Comparison of ENCODE assay signal across 30 mouse cellular contexts in genomic region chr10:9459145-9459544, GRCm38 (mm10).
DNase-seq lines count a peak whose midpoint lies in the region; ATAC-seq and TF ChIP-seq lines count a peak whose summit lies in the region.
"Had no signal": no experiment of that assay in that cellular context is flagged by ENCODE, and none has a peak within 500 bp of the region (broad histone marks: within the 10 kb centered on the region; RNA-seq: fewer than 3 reads in every experiment).

No protein-coding gene starts in this region.

- H3K27me3 ChIP-seq in forebrain, embryonic 15.5 days = no peaks in the 10 kb centered on the region
- no peaks in the 10 kb centered on the region for H3K27me3 ChIP-seq in forebrain, embryonic 12.5 days
- H3K27me3 ChIP-seq: embryonic facial prominence, embryonic 13.5 days; heart, embryonic 12.5 days; heart, embryonic 15.5 days had no signal

- H3K4me3 ChIP-seq in forebrain, embryonic 15.5 days = no peak overlapping the region
- no peak overlapping the region for H3K4me3 ChIP-seq in forebrain, embryonic 12.5 days (replicated peaks)
- H3K4me3 ChIP-seq: embryonic facial prominence, embryonic 10.5 days; embryonic facial prominence, embryonic 13.5 days; erythroblast, embryonic 14.5 days; gastrocnemius, adult 2 months; heart, embryonic 12.5 days; heart, embryonic 15.5 days; hindbrain, embryonic 10.5 days had no signal

- no peak overlapping the region for H3K9ac ChIP-seq in forebrain, embryonic 15.5 days (replicated peaks)
- no peak overlapping the region for H3K9ac ChIP-seq in forebrain, embryonic 12.5 days
- H3K9ac ChIP-seq: embryonic facial prominence, embryonic 13.5 days; heart, embryonic 12.5 days; heart, embryonic 15.5 days had no signal

- ATAC-seq in cerebellum, adult (ENCODE audit: insufficient number of reproducible peaks, low FRiP score, low TSS enrichment) = no peak
- ATAC-seq in forebrain, embryonic 15.5 days (replicated peaks) = 0 out of 2 replicates have a peak, but pooled peaks have one; percentile 26
- no peak for ATAC-seq in forebrain, embryonic 12.5 days (ENCODE audit: low FRiP score)
- ATAC-seq: activated CD4-positive, CD25-positive, alpha-beta regulatory T cell, adult 4 months; hindbrain, postnatal 0 days; inflammation-experienced regulatory T-cells, adult 6 months; intestine, embryonic 16.5 days had no signal

- H3K4me2 ChIP-seq in forebrain, embryonic 15.5 days (replicated peaks) = no peak overlapping the region
- H3K4me2 ChIP-seq in forebrain, embryonic 12.5 days = no peak overlapping the region
- H3K4me2 ChIP-seq: embryonic facial prominence, embryonic 13.5 days; heart, embryonic 12.5 days; heart, embryonic 15.5 days had no signal

- no peaks in the 10 kb centered on the region for H3K36me3 ChIP-seq in forebrain, embryonic 15.5 days
- no peaks in the 10 kb centered on the region for H3K36me3 ChIP-seq in forebrain, embryonic 12.5 days (replicated peaks)
- H3K36me3 ChIP-seq: embryonic facial prominence, embryonic 10.5 days; embryonic facial prominence, embryonic 13.5 days; heart, embryonic 12.5 days; heart, embryonic 15.5 days; hindbrain, embryonic 10.5 days had no signal

- TF ChIP-seq CTCF in brain, embryonic 14.5 days (IDR thresholded peaks at IDR 0.05; ENCODE audit: borderline replicate concordance, extremely low read depth, insufficient read depth, insufficient read length) = no peak

- H3K4me1 ChIP-seq in forebrain, embryonic 15.5 days = peaks cover 9% of the 10 kb centered on the region; the same call in 1 of the 2 replicates
- no peaks in the 10 kb centered on the region for H3K4me1 ChIP-seq in forebrain, embryonic 12.5 days
- H3K4me1 ChIP-seq: embryonic facial prominence, embryonic 10.5 days; heart, embryonic 12.5 days; heart, embryonic 15.5 days; hindbrain, embryonic 10.5 days had no signal

- no peaks in the 10 kb centered on the region for H3K9me3 ChIP-seq in forebrain, embryonic 15.5 days
- no peaks in the 10 kb centered on the region for H3K9me3 ChIP-seq in forebrain, embryonic 12.5 days
- H3K9me3 ChIP-seq: embryonic facial prominence, embryonic 10.5 days; embryonic facial prominence, embryonic 13.5 days; heart, embryonic 12.5 days; heart, embryonic 15.5 days; hindbrain, embryonic 10.5 days had no signal

- DNase-seq in cerebellum, postnatal 10 days = peak; percentile 7 to 9
- DNase-seq in brain, embryonic 14.5 days (ENCODE audit: low read depth) = peak; percentile 42
- no peak for DNase-seq in layer of hippocampus, adult 9-11 months
- DNase-seq: adrenal gland, adult 8-10 months; adrenal gland, postnatal 25 days; cerebellum, adult 11 months; cerebellum, adult 2 months; cerebellum, adult 9-11 months; cerebellum, postnatal 36 days; embryo, embryonic 11 days; gastrocnemius, adult 2 months; gastrocnemius, postnatal 14 days; heart, adult 18-20 months; heart, postnatal 10 days; heart, postnatal 36 days; kidney, adult 18-20 months; kidney, adult 9 months had no signal

- no peak for TF ChIP-seq POLR2A in brain, embryonic 14.5 days (IDR thresholded peaks at IDR 0.05; ENCODE audit: borderline replicate concordance, extremely low read depth, insufficient read depth, insufficient read length, poor library complexity, severe bottlenecking)

- 77% methylated on average over 6 of the region's 6 CpGs for WGBS in forebrain, embryonic 15.5 days
- 86% methylated on average over 6 of the region's 6 CpGs for WGBS in forebrain, embryonic 12.5 days

- H3K27ac ChIP-seq in forebrain, embryonic 15.5 days (replicated peaks) = no peak overlapping the region
- H3K27ac ChIP-seq in forebrain, embryonic 12.5 days = no peak overlapping the region
- H3K27ac ChIP-seq: embryonic facial prominence, embryonic 10.5 days; embryonic facial prominence, embryonic 13.5 days; gastrocnemius, adult 2 months; heart, embryonic 15.5 days; hindbrain, embryonic 10.5 days; hindbrain, postnatal 0 days had no signal
